In the genomic region with DNA sequence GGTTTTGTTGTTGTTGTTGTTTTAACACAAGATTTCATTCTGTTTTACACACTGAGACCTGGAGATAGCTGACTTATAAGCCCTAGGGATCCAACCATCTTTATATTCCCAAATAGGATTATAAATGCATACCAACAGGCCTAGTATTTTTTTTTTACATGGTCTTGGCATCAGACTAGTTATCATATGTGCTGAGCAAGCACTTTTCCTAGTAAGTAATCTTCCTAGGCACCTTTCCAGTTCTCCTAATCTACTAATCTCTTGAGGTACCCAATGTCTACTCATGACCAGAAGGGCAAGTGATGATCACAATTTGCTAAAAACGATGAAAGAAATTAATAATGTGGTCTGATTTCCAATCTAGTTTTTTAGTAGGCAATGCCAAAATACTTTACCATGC, we compare ENCODE assay signal across 26 mouse cellular contexts.
"Had no signal": no experiment of that assay in that cellular context is flagged by ENCODE, and none has a peak within 500 bp of the region (broad histone marks: within the 10 kb centered on the region; RNA-seq: fewer than 3 reads in every experiment).

No protein-coding gene starts in this region.

- H3K27ac ChIP-seq: heart, adult 2 months; heart, embryonic 13.5 days; heart, embryonic 15.5 days; hindbrain, embryonic 13.5 days; hindbrain, embryonic 15.5 days; hindbrain, postnatal 0 days; kidney, embryonic 15.5 days; kidney, postnatal 0 days; limb, embryonic 13.5 days; liver, embryonic 13.5 days; liver, embryonic 15.5 days had no signal

- H3K27me3 ChIP-seq: heart, embryonic 13.5 days; heart, embryonic 15.5 days; hindbrain, embryonic 13.5 days; hindbrain, embryonic 15.5 days; kidney, embryonic 15.5 days; limb, embryonic 13.5 days; liver, embryonic 13.5 days; liver, embryonic 15.5 days had no signal

- H3K4me3 ChIP-seq: heart, adult 2 months; heart, embryonic 13.5 days; heart, embryonic 15.5 days; hindbrain, embryonic 13.5 days; hindbrain, embryonic 15.5 days; kidney, embryonic 15.5 days; limb, embryonic 13.5 days; liver, embryonic 13.5 days; liver, embryonic 15.5 days had no signal

- DNase-seq: gastrocnemius, postnatal 14 days; gastrocnemius, postnatal 36 days; heart, adult 2 months; heart, postnatal 14 days; heart, postnatal 36 days; kidney, adult 11 months; kidney, adult 2 months; kidney, adult 9 months; kidney, postnatal 14 days; kidney, postnatal 36 days; layer of hippocampus, adult 9-11 months; layer of hippocampus, postnatal 36 days; liver; liver, embryonic 13.5 days had no signal

- H3K9ac ChIP-seq: heart, embryonic 13.5 days; heart, embryonic 15.5 days; hindbrain, embryonic 13.5 days; hindbrain, embryonic 15.5 days; kidney, embryonic 15.5 days; limb, embryonic 13.5 days; liver, embryonic 13.5 days; liver, embryonic 15.5 days had no signal

- H3K4me1 ChIP-seq: heart, embryonic 15.5 days; kidney, embryonic 15.5 days; liver, embryonic 13.5 days; liver, embryonic 15.5 days had no signal

- H3K9me3 ChIP-seq: heart, embryonic 13.5 days; heart, embryonic 15.5 days; hindbrain, embryonic 13.5 days; hindbrain, embryonic 15.5 days; kidney, embryonic 15.5 days; limb, embryonic 13.5 days; liver, embryonic 13.5 days; liver, embryonic 15.5 days had no signal

- H3K36me3 ChIP-seq: heart, embryonic 13.5 days; heart, embryonic 15.5 days; hindbrain, embryonic 13.5 days; hindbrain, embryonic 15.5 days; kidney, embryonic 15.5 days; limb, embryonic 13.5 days; liver, embryonic 13.5 days; liver, embryonic 15.5 days had no signal

- ATAC-seq: hindbrain, postnatal 0 days; intestine, embryonic 16.5 days had no signal

- H3K4me2 ChIP-seq: heart, embryonic 11.5 days; heart, embryonic 13.5 days; heart, embryonic 15.5 days; hindbrain, embryonic 13.5 days; hindbrain, embryonic 15.5 days; kidney, embryonic 15.5 days; limb, embryonic 13.5 days; liver, embryonic 11.5 days; liver, embryonic 13.5 days; liver, embryonic 15.5 days had no signal
